Mouse (Mus musculus) common myeloid progenitor, adult 5-6 weeks (primary cell): ENCODE measurements around the gene Fam171b. TPM values are rescaled to one million over a fixed set of nuclear protein-coding genes. Genes with fewer than 3 reads are reported as not detected.

Source experiments
- ATAC-seq: replicated peaks from 2 replicates; pipeline ENCODE4 v1.8.0; 2016; ENCODE audit warnings: low read depth, mild to moderate bottlenecking, moderate TSS enrichment, inconsistent platforms; ENCODE audit not compliant: poor library complexity, severe bottlenecking
- total RNA-seq: library from RNA; stranded (forward); fragments of 200-1000, 187-1606 nt; gene quantifications from 2 replicates; pipeline ENCODE4 v1.2.3, GENCODE M21; 2017

Gene Fam171b
- total RNA-seq, 1 experiment from 2014 or later: not detected

GRCm38 (mm10) chr2:83856236-83856635 lies 43.8 kb downstream of the Fam171b start:
- ATAC-seq: peak; percentile 73

DNA sequence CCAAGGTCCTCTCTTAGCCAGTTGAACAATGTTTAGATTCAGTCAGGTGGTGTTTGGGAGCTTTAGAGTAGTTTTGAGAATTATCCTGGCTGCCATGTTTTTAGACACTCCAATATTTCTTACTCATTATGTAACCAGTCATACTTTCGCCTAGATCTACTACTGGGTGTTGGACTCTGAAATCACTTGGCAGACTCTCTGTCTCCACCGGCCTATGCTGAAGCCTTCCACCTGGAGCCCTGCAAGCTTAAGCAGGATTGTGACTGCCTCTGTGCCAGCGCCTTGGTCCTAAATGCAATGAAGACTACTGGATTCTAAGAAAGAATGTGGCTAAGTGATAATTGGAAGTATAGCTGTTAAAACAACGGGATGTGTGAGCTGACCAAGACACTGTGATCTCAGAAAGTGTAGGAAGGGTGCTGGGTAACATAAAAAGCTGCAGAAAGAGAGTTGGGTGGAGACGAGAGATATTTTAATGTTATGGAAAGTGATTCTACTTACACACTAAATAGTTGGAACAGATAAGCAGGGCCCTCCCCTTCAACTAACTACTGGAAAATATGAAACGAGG lies 71.5 kb downstream of the Fam171b start:
- ATAC-seq: no peak

DNA sequence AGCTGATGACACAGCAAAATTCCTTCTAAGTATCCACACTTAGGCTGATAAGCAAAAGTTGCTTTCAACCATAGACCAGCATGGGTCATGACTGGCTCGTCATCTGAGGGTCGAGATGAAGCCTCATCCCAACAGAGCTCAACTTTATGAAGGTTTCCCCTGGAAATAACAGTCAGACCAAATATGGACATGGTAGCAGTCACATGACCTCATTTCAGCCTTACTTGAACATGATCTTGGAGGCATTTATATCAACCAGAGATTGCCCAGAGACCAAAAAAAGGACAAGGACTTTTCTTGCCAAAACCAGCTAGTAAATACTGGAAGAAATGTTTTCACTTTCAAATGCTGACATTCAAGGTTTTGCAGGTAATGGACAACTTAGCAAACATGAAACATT lies 81.3 kb downstream of the Fam171b start:
- ATAC-seq: no peak

- no peak for ATAC-seq
Observed at GRCm38 (mm10) chr2:83901896-83902540, 89.6 kb downstream of the Fam171b start.

DNA sequence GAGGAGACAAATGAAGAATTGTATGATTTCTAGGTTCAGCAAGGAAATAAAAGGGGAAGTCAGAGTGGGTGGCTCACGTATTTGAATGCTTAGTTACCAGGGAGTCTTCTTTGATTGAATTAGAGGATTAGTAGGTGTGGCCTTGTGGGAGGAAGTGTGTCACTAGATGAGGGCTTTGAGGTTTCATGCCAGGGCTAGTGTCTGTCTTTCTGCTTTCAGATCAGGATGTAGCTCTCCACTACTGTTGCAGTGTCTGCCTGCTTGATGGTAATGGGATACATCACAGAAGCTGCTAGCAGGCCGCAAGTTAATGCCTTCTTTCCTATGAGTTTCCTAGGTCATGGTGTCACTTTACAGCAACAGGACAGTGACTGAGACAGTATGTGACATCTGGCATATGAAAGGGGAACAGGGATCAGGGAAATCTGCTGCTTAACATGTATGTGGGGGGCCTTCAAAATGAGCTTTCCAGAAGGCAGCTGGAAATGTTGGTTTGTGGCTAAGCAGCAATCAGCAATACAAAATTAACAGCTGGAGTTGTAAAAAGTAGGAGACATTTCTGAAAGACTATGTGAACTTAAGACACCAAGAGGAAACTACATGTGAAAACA lies 117.1 kb downstream of the Fam171b start:
- peak; percentile 100 for ATAC-seq

Other genes starting within 250 kb of the Fam171b start
- 190 and 200 TPM in 2 replicates for gene Zc3h15, start 168.2 kb upstream of the Fam171b start, total RNA-seq
- gene Itgav, start 88.2 kb upstream of the Fam171b start, total RNA-seq: 11.5 and 14.4 TPM in 2 replicates
- gene Zswim2, start 128.6 kb downstream of the Fam171b start, total RNA-seq: not detected in 2 replicates
- 0.09 and 0.10 TPM in 2 replicates for gene Gm13698, start 143.1 kb downstream of the Fam171b start, total RNA-seq
- 0.09 and 0.10 TPM in 2 replicates for gene Gm13693, start 148.9 kb downstream of the Fam171b start, total RNA-seq
- gene Gm13695, start 154.7 kb downstream of the Fam171b start, total RNA-seq: 0.10 TPM in 1 of 2 replicates, not detected in the other
- 0.09 and 0.10 TPM in 2 replicates for gene Gm13696, start 160.5 kb downstream of the Fam171b start, total RNA-seq
- 0.09 and 0.10 TPM in 2 replicates for gene Gm13694, start 166.3 kb downstream of the Fam171b start, total RNA-seq
- 0.09 and 0.10 TPM in 2 replicates for gene Gm13697, start 172.1 kb downstream of the Fam171b start, total RNA-seq
- 0.05 and 0.10 TPM in 2 replicates for gene Gm13691, start 177.9 kb downstream of the Fam171b start, total RNA-seq